Mouse (Mus musculus) kidney, adult 2 months (tissue): ENCODE results near the gene Mettl26.

Experiments used
- CTCF ChIP-seq: fragments of 200-500 bp; conservative IDR thresholded peaks from 2 replicates; pipeline ENCODE4 v1.5.1; 2011; ENCODE audit warnings: low read depth, mild to moderate bottlenecking, control low read depth, low read length, moderate library complexity, mixed read lengths; ENCODE audit not compliant: insufficient read depth, insufficient read length
- POLR2A ChIP-seq: fragments of 200-500 bp; IDR thresholded peaks from one replicate; pipeline ENCODE4 v1.6.1; 2011; ENCODE audit warnings: low read depth, low read length, control low read depth

DNA sequence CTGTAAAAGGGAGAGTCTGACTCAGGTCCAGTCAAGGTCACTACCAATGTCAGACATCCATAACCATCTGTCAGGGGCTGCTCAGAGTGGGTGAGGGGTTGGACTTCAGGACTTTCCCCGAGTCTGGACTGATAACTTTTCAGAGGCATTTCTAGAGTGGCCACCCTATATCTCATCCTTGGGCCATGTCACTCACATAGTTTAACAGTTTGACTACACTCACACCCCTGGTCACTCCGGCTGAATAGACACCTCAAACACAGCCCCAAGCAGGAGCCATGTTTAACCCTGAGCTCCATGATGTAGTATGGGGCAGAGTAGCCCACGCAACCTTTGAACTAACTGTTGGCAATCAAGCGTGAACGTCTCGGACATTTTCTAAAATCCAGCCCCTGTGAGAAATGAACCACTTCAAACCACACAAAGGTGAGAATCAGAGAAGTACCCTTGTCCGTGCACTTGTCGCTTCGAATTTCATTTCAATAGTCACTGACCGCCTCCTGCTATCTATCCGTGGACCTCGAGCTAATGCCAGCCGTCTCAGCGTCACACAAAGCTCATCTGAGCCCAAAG is 640 bp upstream of the Mettl26 start:
- no peak for TF ChIP-seq CTCF
- TF ChIP-seq POLR2A, result no peak
